Mouse (Mus musculus) skeletal muscle tissue, adult 2 months (tissue): Measurements from ENCODE around the gene Nkg7.

Experiments used
- DNase-seq: peaks from one replicate; pipeline ENCODE4 v3.0.0-alpha.2; 2012; ENCODE audit warnings: low read depth, low spot score

The Nkg7 gene

DNA sequence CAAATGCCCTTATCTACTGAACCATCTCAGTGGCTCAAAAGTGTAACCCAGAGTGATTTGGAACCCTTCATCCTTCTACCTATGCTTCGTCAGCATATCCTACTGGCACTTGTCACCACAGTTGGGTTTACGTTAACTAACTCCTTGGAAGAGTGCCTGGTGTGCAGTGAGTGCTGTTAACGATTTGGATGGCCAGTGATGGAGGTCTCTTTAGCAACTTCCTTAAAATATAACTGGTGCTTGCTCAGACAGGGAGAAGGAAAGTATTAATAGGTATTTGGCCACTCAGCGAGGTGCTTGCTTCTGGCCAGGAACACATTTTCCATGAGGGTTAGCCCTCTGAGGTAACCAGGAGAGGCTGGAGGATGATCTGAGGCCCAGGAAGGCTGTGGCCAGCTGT, 10.9 kb downstream of the Nkg7 start:
- no peak for DNase-seq

GRCm38 (mm10) chr7:43448246-43448645, 11.4 kb downstream of the Nkg7 start:
- no peak for DNase-seq

DNA sequence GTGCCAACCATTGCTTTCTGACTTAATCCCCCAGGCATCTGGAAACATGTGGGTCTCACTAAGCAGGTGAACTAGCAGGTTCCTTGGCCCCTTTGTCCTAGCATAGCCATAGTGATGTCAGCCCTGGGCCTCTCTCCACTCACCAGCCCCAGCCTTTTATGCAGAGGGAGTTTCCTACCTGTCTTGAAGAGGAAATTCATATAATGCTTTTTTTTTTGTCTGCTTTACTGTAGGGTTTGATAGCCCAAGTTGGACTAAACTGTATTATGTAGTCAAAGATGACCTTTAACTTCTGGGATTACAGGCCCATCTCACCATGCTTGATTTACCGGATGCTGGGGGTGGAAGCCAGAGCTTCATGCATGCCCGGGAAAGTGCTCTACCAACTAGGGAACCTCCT, 12.9 kb downstream of the Nkg7 start:
- DNase-seq: no peak

DNA sequence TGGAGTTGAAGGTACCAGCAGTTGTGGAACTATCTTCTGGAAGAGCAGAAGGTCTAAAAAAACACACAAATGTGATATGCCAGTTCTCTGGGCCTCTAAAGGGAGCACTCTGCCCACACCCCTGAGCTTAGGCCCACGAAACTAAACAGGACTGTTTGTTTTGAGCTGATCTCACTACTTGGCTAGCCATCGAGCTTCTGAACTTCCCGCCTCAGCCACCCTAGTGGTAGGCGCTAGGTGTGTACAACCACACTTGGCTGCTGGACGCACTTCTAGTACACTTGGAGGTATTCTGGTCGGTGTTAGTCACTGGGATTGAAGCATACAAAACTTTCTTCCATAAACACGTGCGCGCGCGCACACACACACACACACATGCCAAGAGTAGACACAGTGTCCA, 14.9 kb downstream of the Nkg7 start:
- DNase-seq: no peak

- no peak for DNase-seq
Measured at GRCm38 (mm10) chr7:43452609-43453008, 15.7 kb downstream of the Nkg7 start.

DNA sequence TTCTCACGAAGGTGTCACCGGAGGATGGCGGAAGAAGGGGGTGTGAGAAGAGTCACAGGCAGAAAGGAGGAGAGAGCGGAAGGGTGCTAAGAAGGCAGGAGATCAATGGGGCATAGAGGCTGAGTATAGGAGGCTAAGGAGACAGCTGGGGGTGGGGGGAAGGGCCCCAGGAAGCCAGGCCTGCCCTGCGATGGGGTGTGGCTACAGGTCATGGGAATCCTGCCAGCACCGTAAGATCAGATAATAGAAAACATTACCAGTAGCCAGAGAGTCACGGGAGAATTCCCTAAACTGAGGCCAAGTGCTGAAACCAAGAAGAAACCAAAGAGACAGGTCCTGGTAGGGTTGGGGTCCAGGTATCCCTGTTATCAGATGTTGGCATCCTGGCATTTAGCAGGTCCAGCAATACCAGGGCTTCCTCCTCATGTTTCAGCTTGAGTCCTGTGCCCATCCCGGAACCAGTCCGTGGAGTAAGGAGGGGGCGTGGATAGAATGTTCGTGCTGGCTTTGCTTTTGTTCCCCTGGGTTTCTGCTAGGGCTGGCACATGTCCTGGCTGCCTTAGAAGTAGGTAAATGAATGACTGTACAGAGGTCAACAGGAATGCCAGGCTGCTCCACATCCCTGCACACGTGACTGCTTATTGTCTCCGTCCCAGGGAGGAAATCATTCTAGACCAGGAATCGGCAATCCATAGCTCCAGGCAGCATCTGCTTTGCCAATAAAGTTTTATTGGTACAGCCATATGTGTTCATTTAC, 16.9 kb downstream of the Nkg7 start:
- DNase-seq: no peak

GRCm38 (mm10) chr7:43454371-43454770, 17.5 kb downstream of the Nkg7 start:
- DNase-seq: no peak

- no peak for DNase-seq
Measured at GRCm38 (mm10) chr7:43462851-43463250, 26.0 kb downstream of the Nkg7 start, which contains the start of gene Vsig10l. Vsig10l (plus strand) TSS chr7:43463151.

- no peak for DNase-seq
Measured at GRCm38 (mm10) chr7:43463976-43464375, 27.1 kb downstream of the Nkg7 start.

GRCm38 (mm10) chr7:43464864-43465343, 28.0 kb downstream of the Nkg7 start:
- DNase-seq: no peak

- peak; percentile 72 for DNase-seq
Measured at GRCm38 (mm10) chr7:43465344-43466098, 28.6 kb downstream of the Nkg7 start.

GRCm38 (mm10) chr7:43466099-43466694, 29.3 kb downstream of the Nkg7 start:
- peak; percentile 52 for DNase-seq

GRCm38 (mm10) chr7:43470373-43470772, 33.5 kb downstream of the Nkg7 start:
- no peak for DNase-seq

- no peak for DNase-seq
Measured at GRCm38 (mm10) chr7:43475706-43476105, 38.8 kb downstream of the Nkg7 start.

GRCm38 (mm10) chr7:43476376-43476775, 39.5 kb downstream of the Nkg7 start:
- no peak for DNase-seq

- no peak for DNase-seq
Measured at GRCm38 (mm10) chr7:43481191-43481590, 44.3 kb downstream of the Nkg7 start.

- no peak for DNase-seq
Measured at GRCm38 (mm10) chr7:43482090-43482716, 45.3 kb downstream of the Nkg7 start.

DNA sequence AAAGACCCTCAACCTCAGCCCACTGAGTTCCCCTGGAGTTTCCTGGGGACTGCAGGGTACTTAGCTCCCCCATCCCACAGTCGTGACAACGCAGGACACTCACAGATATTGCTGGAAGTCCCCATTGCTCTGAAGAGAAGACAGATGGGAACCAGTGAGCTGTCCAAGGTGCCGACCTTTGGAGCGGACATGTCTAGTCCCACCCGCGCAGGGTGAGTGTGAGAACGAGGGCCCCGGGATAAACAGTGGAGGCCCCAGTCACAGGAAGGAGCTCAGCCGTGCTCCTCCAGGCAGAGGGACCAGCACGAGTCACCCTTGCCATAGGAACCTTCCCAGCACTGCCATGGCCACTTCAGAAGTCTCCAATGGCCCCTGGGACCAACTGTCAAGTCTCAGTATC, 46.4 kb downstream of the Nkg7 start:
- DNase-seq: no peak
